ENCODE assay signal across 10 mouse cellular contexts in genomic region chr2:131935390-131936105, GRCm38 (mm10). TPM values are rescaled to one million over a fixed set of nuclear protein-coding genes. Genes with fewer than 3 reads are reported as not detected.
DNase-seq lines count a peak whose midpoint lies in the region; ATAC-seq lines count a peak whose summit lies in the region.
"Had no signal": no experiment of that assay in that cellular context is flagged by ENCODE, and none has a peak within 500 bp of the region (broad histone marks: within the 10 kb centered on the region; RNA-seq: fewer than 3 reads in every experiment).

No protein-coding gene starts in this region.

- no peak overlapping the region for H3K9ac ChIP-seq in midbrain, embryonic 11.5 days (ENCODE audit: low read length)
- H3K9ac ChIP-seq in midbrain, embryonic 13.5 days (replicated peaks), result no peak overlapping the region
- H3K9ac ChIP-seq in hindbrain, embryonic 12.5 days, result no peak overlapping the region
- H3K9ac ChIP-seq: embryonic facial prominence, embryonic 15.5 days; neural tube, embryonic 12.5 days had no signal

- H3K36me3 ChIP-seq in midbrain, embryonic 11.5 days (ENCODE audit: control insufficient read depth, insufficient read depth, low read length), result no peaks in the 10 kb centered on the region; the same call in 1 of the 2 replicates
- peaks cover 19% of the 10 kb centered on the region for H3K36me3 ChIP-seq in midbrain, embryonic 13.5 days
- H3K36me3 ChIP-seq in hindbrain, embryonic 12.5 days, result peaks cover 13% of the 10 kb centered on the region
- H3K36me3 ChIP-seq in limb, embryonic 10.5 days, result peaks cover 4% of the 10 kb centered on the region; the same call in 1 of the 2 replicates

- intact Hi-C loops in heart, postnatal 36 days (cut with DNase I), result loop anchor here (5.0 kb wide), 1 partner anchor 33 kb away; no protein-coding TSS in a partner anchor

- H3K4me1 ChIP-seq in midbrain, embryonic 11.5 days (ENCODE audit: control insufficient read depth, insufficient read depth, low read length), result no peaks in the 10 kb centered on the region
- H3K4me1 ChIP-seq in midbrain, embryonic 13.5 days (replicated peaks), result peaks cover 11% of the 10 kb centered on the region
- H3K4me1 ChIP-seq in hindbrain, embryonic 12.5 days, result peaks cover 8% of the 10 kb centered on the region; the same call in 1 of the 2 replicates
- no peaks in the 10 kb centered on the region for H3K4me1 ChIP-seq in limb, embryonic 10.5 days
- H3K4me1 ChIP-seq: neural tube, embryonic 12.5 days had no signal

- H3K9me3 ChIP-seq in midbrain, embryonic 11.5 days (ENCODE audit: control insufficient read depth, low read length), result no peaks in the 10 kb centered on the region
- H3K9me3 ChIP-seq in midbrain, embryonic 13.5 days, result no peaks in the 10 kb centered on the region
- no peaks in the 10 kb centered on the region for H3K9me3 ChIP-seq in hindbrain, embryonic 12.5 days (replicated peaks)
- H3K9me3 ChIP-seq in limb, embryonic 10.5 days (replicated peaks), result no peaks in the 10 kb centered on the region
- H3K9me3 ChIP-seq: embryonic facial prominence, embryonic 15.5 days; neural tube, embryonic 12.5 days had no signal

- H3K27me3 ChIP-seq in midbrain, embryonic 11.5 days (ENCODE audit: control insufficient read depth, insufficient read depth, low read length), result no peaks in the 10 kb centered on the region
- H3K27me3 ChIP-seq in midbrain, embryonic 13.5 days, result no peaks in the 10 kb centered on the region
- no peaks in the 10 kb centered on the region for H3K27me3 ChIP-seq in hindbrain, embryonic 12.5 days
- no peaks in the 10 kb centered on the region for H3K27me3 ChIP-seq in limb, embryonic 10.5 days (ENCODE audit: low read depth, poor library complexity, severe bottlenecking)
- H3K27me3 ChIP-seq: embryonic facial prominence, embryonic 15.5 days; neural tube, embryonic 12.5 days had no signal

- no peak overlapping the region for H3K4me2 ChIP-seq in midbrain, embryonic 11.5 days
- no peak overlapping the region for H3K4me2 ChIP-seq in midbrain, embryonic 13.5 days (replicated peaks)
- no peak overlapping the region for H3K4me2 ChIP-seq in hindbrain, embryonic 12.5 days (replicated peaks)
- H3K4me2 ChIP-seq: embryonic facial prominence, embryonic 15.5 days; neural tube, embryonic 12.5 days had no signal

- no peak overlapping the region for H3K4me3 ChIP-seq in midbrain, embryonic 11.5 days (ENCODE audit: low read depth, low read length)
- no peak overlapping the region for H3K4me3 ChIP-seq in midbrain, embryonic 13.5 days (replicated peaks)
- no peak overlapping the region for H3K4me3 ChIP-seq in hindbrain, embryonic 12.5 days
- H3K4me3 ChIP-seq in limb, embryonic 10.5 days, result no peak overlapping the region
- H3K4me3 ChIP-seq: embryonic facial prominence, embryonic 15.5 days; neural tube, embryonic 12.5 days had no signal

- WGBS in midbrain, embryonic 11.5 days, result 87% methylated on average over 10 of the region's 10 CpGs
- 86% methylated on average over 10 of the region's 10 CpGs for WGBS in midbrain, embryonic 13.5 days
- 81% methylated on average over 10 of the region's 10 CpGs for WGBS in hindbrain, embryonic 12.5 days
- 82% methylated on average over 10 of the region's 10 CpGs for WGBS in limb, embryonic 10.5 days

- H3K27ac ChIP-seq in midbrain, embryonic 11.5 days (ENCODE audit: low read depth, low read length), result no peak overlapping the region
- no peak overlapping the region for H3K27ac ChIP-seq in midbrain, embryonic 13.5 days
- H3K27ac ChIP-seq in hindbrain, embryonic 12.5 days, result no peak overlapping the region
- H3K27ac ChIP-seq in limb, embryonic 10.5 days, result no peak overlapping the region
- H3K27ac ChIP-seq: embryonic facial prominence, embryonic 15.5 days; neural tube, embryonic 12.5 days had no signal

- peak; percentile 68 for DNase-seq in midbrain, embryonic 11.5 days (ENCODE audit: low spot score, missing footprints)
- DNase-seq in adrenal gland, postnatal 14 days, result peak; percentile 72
- DNase-seq in heart, postnatal 36 days, result peak; percentile 18 to 44
- peak; percentile 45 for DNase-seq in skeletal muscle tissue, adult 2 months (ENCODE audit: low read depth, low spot score)
- DNase-seq in limb, embryonic 10.5 days (ENCODE audit: low spot score), result no peak
- DNase-seq in cerebellum, postnatal 4 days (ENCODE audit: low spot score in 2 of 2), result no peak

- ATAC-seq in midbrain, embryonic 11.5 days (ENCODE audit: low FRiP score), result no peak
- ATAC-seq in midbrain, embryonic 13.5 days, result no peak
- no peak for ATAC-seq in hindbrain, embryonic 12.5 days (ENCODE audit: low FRiP score)

RNA-seq across cellular contexts. Expression of gene Prnd, which starts 15.1 kb away (rescaled TPM):
- 5.3 and 6.9 TPM in 2 replicates for polyA plus RNA-seq in midbrain, embryonic 11.5 days (2014; fragmentation: Nextera tagmentation; extraction: Ambion mirVana)
- 8.7 and 9.2 TPM in 2 replicates for polyA plus RNA-seq in midbrain, embryonic 13.5 days (2015; fragmentation: Nextera tagmentation; extraction: Ambion mirVana)
- total RNA-seq in adrenal gland, postnatal 14 days (2021), result 0.98 and 2.8 TPM in 2 replicates
- total RNA-seq in heart, postnatal 36 days (2021), result 1 to 10 TPM; 1.4 to 2.4 TPM
- 11.6 and 13.3 TPM in 2 replicates for polyA plus RNA-seq in hindbrain, embryonic 12.5 days (2016; fragmentation: Nextera tagmentation; extraction: Ambion mirVana)
- polyA plus RNA-seq in limb, embryonic 10.5 days (2016; fragmentation: Nextera tagmentation; extraction: Ambion mirVana), result 11.0 and 13.7 TPM in 2 replicates

RNA-seq across cellular contexts. Expression of gene Prn, which starts 25.8 kb away (rescaled TPM):
- polyA plus RNA-seq in midbrain, embryonic 11.5 days (2014; fragmentation: Nextera tagmentation; extraction: Ambion mirVana), result not detected in 2 replicates
- 0.34 TPM in 1 of 2 replicates, not detected in the other for polyA plus RNA-seq in midbrain, embryonic 13.5 days (2015; fragmentation: Nextera tagmentation; extraction: Ambion mirVana)
- total RNA-seq in adrenal gland, postnatal 14 days (2021), result 0.79 and 1.1 TPM in 2 replicates
- total RNA-seq in heart, postnatal 36 days (2021), result 1 to 10 TPM in 1 of 2 experiments, not detected in 1; 1.8 TPM
- polyA plus RNA-seq in hindbrain, embryonic 12.5 days (2016; fragmentation: Nextera tagmentation; extraction: Ambion mirVana), result not detected in 2 replicates
- not detected in 2 replicates for polyA plus RNA-seq in limb, embryonic 10.5 days (2016; fragmentation: Nextera tagmentation; extraction: Ambion mirVana)
- polyA plus RNA-seq: embryonic facial prominence, embryonic 15.5 days; neural tube, embryonic 12.5 days had no signal

RNA-seq across cellular contexts. Expression of gene Prnp, which starts 25.8 kb away (rescaled TPM):
- polyA plus RNA-seq in midbrain, embryonic 11.5 days (2014; fragmentation: Nextera tagmentation; extraction: Ambion mirVana), result 27.2 and 29.7 TPM in 2 replicates
- 109 and 114 TPM in 2 replicates for polyA plus RNA-seq in midbrain, embryonic 13.5 days (2015; fragmentation: Nextera tagmentation; extraction: Ambion mirVana)
- total RNA-seq in adrenal gland, postnatal 14 days (2021), result 73.3 and 74.6 TPM in 2 replicates
- 100 to 1,000 TPM; 102 to 117 TPM for total RNA-seq in heart, postnatal 36 days (2021)
- 62.9 and 69.2 TPM in 2 replicates for polyA plus RNA-seq in hindbrain, embryonic 12.5 days (2016; fragmentation: Nextera tagmentation; extraction: Ambion mirVana)
- 9.8 and 19.3 TPM in 2 replicates for polyA plus RNA-seq in limb, embryonic 10.5 days (2016; fragmentation: Nextera tagmentation; extraction: Ambion mirVana)

Comparison
In these comparisons a context has a peak if more than half of its experiments do, and no peak if none do; other contexts are left out.
1. DNase-seq: peak in midbrain, embryonic 11.5 days (single experiment), adrenal gland, postnatal 14 days (single experiment), heart, postnatal 36 days (2 of 2) and skeletal muscle tissue, adult 2 months (single experiment); none in limb, embryonic 10.5 days (single experiment) and cerebellum, postnatal 4 days (0 of 2).